Mouse (Mus musculus) liver, adult 2 months (tissue): ENCODE measurements around the gene Tbpl1. TPM values are rescaled to one million over a fixed set of nuclear protein-coding genes. Genes with fewer than 3 reads are reported as not detected.

Experiments
- DNase-seq: peaks from one replicate; pipeline ENCODE4 v3.0.0-alpha.2; 2011; ENCODE audit warnings: low read depth, low spot score; ENCODE audit errors: extremely low read depth
- H3K27ac ChIP-seq: fragments of 200-500 bp; replicated peaks from 2 replicates; pipeline ENCODE4 v1.5.1; 2012; ENCODE audit warnings: low read depth, mild to moderate bottlenecking, control low read depth, inconsistent platforms, low read length; ENCODE audit not compliant: insufficient read depth
- H3K27me3 ChIP-seq: fragments of 200-500 bp; 2 replicates; pipeline ENCODE4 v1.6.1; 2012; ENCODE audit warnings: mild to moderate bottlenecking, moderate library complexity, low read length, inconsistent platforms; ENCODE audit not compliant: control insufficient read depth, insufficient read depth
- H3K36me3 ChIP-seq: fragments of 200-500 bp; 2 replicates; pipeline ENCODE4 v1.6.1; 2012; ENCODE audit warnings: low read length, inconsistent platforms; ENCODE audit not compliant: control insufficient read depth, insufficient read depth
- H3K4me1 ChIP-seq: fragments of 200-500 bp; 2 replicates; pipeline ENCODE4 v1.6.1; 2011; ENCODE audit warnings: low read length; ENCODE audit not compliant: control insufficient read depth, insufficient read depth
- H3K4me3 ChIP-seq: fragments of 200-500 bp; 2 replicates; pipeline ENCODE4 v1.5.1; 2011; ENCODE audit warnings: low read depth, mild to moderate bottlenecking, control low read depth, low read length, moderate library complexity; ENCODE audit not compliant: insufficient read depth
- H3K79me2 ChIP-seq: fragments of 200-500 bp; 2 replicates; pipeline ENCODE4 v1.6.1; 2012; ENCODE audit warnings: inconsistent platforms, mild to moderate bottlenecking, low read length, moderate library complexity; ENCODE audit not compliant: control insufficient read depth, insufficient read depth
- H3K9ac ChIP-seq: fragments of 200-500 bp; 2 replicates; pipeline ENCODE4 v1.6.1; 2012; ENCODE audit warnings: low read depth, mild to moderate bottlenecking, control low read depth, inconsistent platforms, low read length
- CTCF ChIP-seq: fragments of 200-500 bp; IDR thresholded peaks from 2 replicates; pipeline ENCODE4 v1.5.1; 2011; ENCODE audit warnings: low read depth, low read length, control low read depth
- POLR2A ChIP-seq: fragments of 200-500 bp; IDR thresholded peaks from 2 replicates; pipeline ENCODE4 v1.6.1; 2011; ENCODE audit warnings: low read length, control low read depth; ENCODE audit not compliant: insufficient read depth; ENCODE audit errors: extremely low read depth
- WGBS: fragments of 180-500 bp; shearing (Covaris S2); methylation state at CpG from one replicate; pipeline ENCODE4 v1.1.7; 2018; 5-methylcytosine and 5-hydroxymethylcytosine counted together
- polyA plus RNA-seq: library from polyadenylated mRNA; depleted of rRNA; stranded (reverse); fragments of >200 nt; gene quantifications from 2 replicates; pipeline ENCODE4 v1.2.3, GENCODE M21; 2012; rRNA removed
- total RNA-seq: library from RNA; depleted of rRNA; stranded (reverse); fragments of >200 nt; gene quantifications from 2 replicates; pipeline ENCODE4 v1.2.3, GENCODE M21; 2014; rRNA removed

Gene Tbpl1
- total RNA-seq = 7.8 and 8.3 TPM in 2 replicates
- polyA plus RNA-seq = 6.0 and 7.9 TPM in 2 replicates

- Histone ChIP-seq H3K9ac (peak within 1 kb of the TSS; percentile 98), H3K27ac (peak within 1 kb of the TSS; percentile 96), H3K79me2 (peaks cover 30% of the 10 kb centered on the region), H3K36me3 (no peaks in the 10 kb centered on the region), H3K27me3 (no peaks in the 10 kb centered on the region), H3K4me3 (peak within 1 kb of the TSS; percentile 91), H3K4me1 (peaks cover 10% of the 10 kb centered on the region)
- peak; percentile 92 for DNase-seq
- no peak for TF ChIP-seq CTCF
- peak; percentile 82 for TF ChIP-seq POLR2A
- under 1% methylated on average over 77 of the region's 77 CpGs for WGBS
Measured at GRCm38 (mm10) chr10:22731272-22732093, at the start of gene Tbpl1. TSS of gene Tbpl1 (minus strand) at chr10:22731938.

GRCm38 (mm10) chr10:22781466-22781865 lies 49.7 kb upstream of the Tbpl1 start:
- no peaks in the 10 kb centered on the region for H3K4me1 ChIP-seq
- H3K27me3 ChIP-seq = no peaks in the 10 kb centered on the region; the same call in 1 of the 2 replicates
- WGBS = 32% methylated on average over 4 of the region's 4 CpGs
- no peaks in the 10 kb centered on the region for H3K36me3 ChIP-seq
- TF ChIP-seq POLR2A (no peak), CTCF (peak; percentile 52)
- no peak for DNase-seq
- H3K27ac ChIP-seq = no peak overlapping the region
- H3K9ac ChIP-seq = no peak overlapping the region
- H3K4me3 ChIP-seq = no peak overlapping the region
- no peaks in the 10 kb centered on the region for H3K79me2 ChIP-seq

- no peak for TF ChIP-seq POLR2A
- peak; percentile 50 for TF ChIP-seq CTCF
- DNase-seq = no peak
- Histone ChIP-seq H3K27me3 (no peaks in the 10 kb centered on the region; the same call in 1 of the 2 replicates), H3K4me3 (no peak overlapping the region), H3K9ac (no peak overlapping the region), H3K36me3 (no peaks in the 10 kb centered on the region), H3K4me1 (no peaks in the 10 kb centered on the region), H3K27ac (no peak overlapping the region), H3K79me2 (no peaks in the 10 kb centered on the region)
- WGBS = 11% methylated on average over 5 of the region's 5 CpGs
Measured at GRCm38 (mm10) chr10:22777939-22778338, 46.2 kb upstream of the Tbpl1 start.

GRCm38 (mm10) chr10:22776007-22776698 lies 44.4 kb upstream of the Tbpl1 start:
- TF ChIP-seq POLR2A (no peak), CTCF (peak; percentile 47; the same call in 1 of the 2 replicates)
- no peak overlapping the region for H3K27ac ChIP-seq
- WGBS = 13% methylated on average over 7 of the region's 7 CpGs
- H3K9ac ChIP-seq = no peak overlapping the region
- DNase-seq = peak; percentile 16
- no peak overlapping the region for H3K4me3 ChIP-seq
- no peaks in the 10 kb centered on the region for H3K36me3 ChIP-seq
- no peaks in the 10 kb centered on the region for H3K4me1 ChIP-seq
- H3K27me3 ChIP-seq = no peaks in the 10 kb centered on the region; the same call in 1 of the 2 replicates
- no peaks in the 10 kb centered on the region for H3K79me2 ChIP-seq

- no peaks in the 10 kb centered on the region for H3K4me1 ChIP-seq
- WGBS = 77% methylated on average over 2 of the region's 2 CpGs
- H3K79me2 ChIP-seq = no peaks in the 10 kb centered on the region
Measured at GRCm38 (mm10) chr10:22775456-22775855, 43.7 kb upstream of the Tbpl1 start.

More at GRCm38 (mm10) chr10:22775456-22775855, 43.7 kb upstream of the Tbpl1 start:
- Histone ChIP-seq H3K36me3 (no peaks in the 10 kb centered on the region), H3K27ac (no peak overlapping the region), H3K4me3 (no peak overlapping the region), H3K27me3 (no peaks in the 10 kb centered on the region; the same call in 1 of the 2 replicates), H3K9ac (no peak overlapping the region)
- DNase-seq = no peak
- no peak for TF ChIP-seq CTCF
- no peak for TF ChIP-seq POLR2A
